11 mouse cellular contexts compared by ENCODE assay signal in genomic region chr6:108534596-108534995, GRCm38 (mm10).
DNase-seq lines count a peak whose midpoint lies in the region; ATAC-seq and TF ChIP-seq lines count a peak whose summit lies in the region.
"Had no signal": no experiment of that assay in that cellular context is flagged by ENCODE, and none has a peak within 500 bp of the region (broad histone marks: within the 10 kb centered on the region; RNA-seq: fewer than 3 reads in every experiment).

No protein-coding gene starts in this region.

- no peaks in the 10 kb centered on the region for H3K79me2 ChIP-seq in heart, adult 2 months (replicated peaks; ENCODE audit: control insufficient read depth, insufficient read depth, low read length)

- H3K9ac ChIP-seq in heart, adult 2 months (ENCODE audit: low read depth, low read length) = no peak overlapping the region
- H3K9ac ChIP-seq: hindbrain, embryonic 15.5 days had no signal

- no peak for TF ChIP-seq EP300 in heart, adult 2 months (IDR thresholded peaks at IDR 0.05; ENCODE audit: insufficient read depth, low read depth, low read length)

- WGBS in heart, adult 2 months = 64% methylated on average over 6 of the region's 6 CpGs

- TF ChIP-seq CTCF in heart, adult 2 months (IDR thresholded peaks at IDR 0.05) = no peak

- H3K27ac ChIP-seq in heart, adult 2 months = peak overlapping the region; percentile 6; the same call in 1 of the 2 replicates
- H3K27ac ChIP-seq: hindbrain, embryonic 15.5 days had no signal

- DNase-seq in heart, adult 2 months = peak in 1 of 2 experiments; percentile 50
- DNase-seq in heart, postnatal 14 days = no peak
- DNase-seq in 3T3-L1 (ENCODE audit: low read depth, low spot score) = peak; percentile 66
- peak; percentile 23 for DNase-seq in adrenal gland, postnatal 25 days
- DNase-seq in kidney, postnatal 14 days = peak; percentile 66
- DNase-seq in frontal cortex, postnatal 14 days (ENCODE audit: low spot score in 2 of 2) = no peak
- DNase-seq: thymus, adult 2 months had no signal

- intact Hi-C loops in heart, adult 2 months (cut with DNase I) = loop anchor here (5.0 kb wide), 1 partner anchor 38 kb away; no protein-coding TSS in a partner anchor
- intact Hi-C loops in heart, postnatal 14 days (cut with DNase I) = loop anchor here (5.0 to 10.0 kb wide), 3 partner anchors 77 to 128 kb away; partner anchors contain the start of gene Bhlhe40

- H3K27me3 ChIP-seq in heart, adult 2 months (ENCODE audit: control insufficient read depth, insufficient read depth, low read length) = no peaks in the 10 kb centered on the region
- H3K27me3 ChIP-seq: hindbrain, embryonic 15.5 days had no signal

- no peaks in the 10 kb centered on the region; the same call in 1 of the 2 replicates for H3K36me3 ChIP-seq in heart, adult 2 months (ENCODE audit: control insufficient read depth, insufficient read depth, low read length)
- H3K36me3 ChIP-seq: hindbrain, embryonic 15.5 days had no signal

- TF ChIP-seq POLR2A in heart, adult 2 months (IDR thresholded peaks at IDR 0.05; ENCODE audit: insufficient read depth, low read depth, low read length) = no peak

- no peak overlapping the region for H3K4me3 ChIP-seq in heart, adult 2 months
- H3K4me3 ChIP-seq: erythroblast, embryonic 14.5 days; hindbrain, embryonic 15.5 days had no signal

- H3K4me1 ChIP-seq in heart, adult 2 months (ENCODE audit: control insufficient read depth, insufficient read depth, low read length) = peaks cover 21% of the 10 kb centered on the region

- ATAC-seq in activated CD4-positive, CD25-positive, alpha-beta regulatory T cell, adult 4 months = no peak
- ATAC-seq in erythroblast, adult 5-6 weeks (replicated peaks; ENCODE audit: low FRiP score, poor library complexity, severe bottlenecking) = no peak

Comparison
In these comparisons a context has a peak if more than half of its experiments do, and no peak if none do; other contexts are left out.
1. DNase-seq: peak in 3T3-L1 (single experiment), adrenal gland, postnatal 25 days (single experiment) and kidney, postnatal 14 days (single experiment); none in heart, postnatal 14 days (0 of 2) and frontal cortex, postnatal 14 days (0 of 2).